Mouse (Mus musculus) neural tube, embryonic 15.5 days (tissue): ENCODE data around the gene Prrxl1. TPM values are rescaled to one million over a fixed set of nuclear protein-coding genes. Genes with fewer than 3 reads are reported as not detected.

Experiments
- ATAC-seq: fragments of 200-750 bp; cut with Nextera tagmentation; 2 replicates; pipeline ENCODE4 v1.8.0; 2017; ENCODE audit warnings: mild to moderate bottlenecking, moderate TSS enrichment, moderate library complexity; ENCODE audit not compliant: low FRiP score
- H3K27ac ChIP-seq: fragments of 300-500 bp; sonication (generic); replicated peaks from 2 replicates; pipeline ENCODE4 v1.5.1; 2015; ENCODE audit warnings: mild to moderate bottlenecking, inconsistent platforms
- H3K27me3 ChIP-seq: fragments of 300-500 bp; sonication (generic); replicated peaks from 2 replicates; pipeline ENCODE4 v1.6.1; 2015; ENCODE audit warnings: inconsistent platforms
- H3K36me3 ChIP-seq: fragments of 300-500 bp; sonication (generic); 2 replicates; pipeline ENCODE4 v1.6.1; 2015; ENCODE audit warnings: inconsistent platforms
- H3K4me1 ChIP-seq: fragments of 300-500 bp; sonication (generic); 2 replicates; pipeline ENCODE4 v1.6.1; 2015; ENCODE audit warnings: inconsistent platforms
- H3K4me2 ChIP-seq: fragments of 300-500 bp; sonication (generic); 2 replicates; pipeline ENCODE4 v1.6.1; 2015; ENCODE audit warnings: inconsistent platforms, mild to moderate bottlenecking, moderate library complexity
- H3K4me3 ChIP-seq: fragments of 300-500 bp; sonication (generic); replicated peaks from 2 replicates; pipeline ENCODE4 v1.5.1; 2015; ENCODE audit warnings: mild to moderate bottlenecking, inconsistent platforms
- H3K9ac ChIP-seq: fragments of 300-500 bp; sonication (generic); replicated peaks from 2 replicates; pipeline ENCODE4 v1.6.1; 2015; ENCODE audit warnings: mild to moderate bottlenecking, inconsistent platforms
- H3K9me3 ChIP-seq: fragments of 300-500 bp; sonication (generic); replicated peaks from 2 replicates; pipeline ENCODE4 v1.6.1; 2016; ENCODE audit warnings: inconsistent platforms
- WGBS: fragments of 180-500 bp; shearing (Covaris S2); methylation state at CpG from one replicate; pipeline ENCODE4 v1.1.7; 2015; ENCODE audit warnings: mixed read lengths; 5-methylcytosine and 5-hydroxymethylcytosine counted together
- polyA plus RNA-seq: library from polyadenylated mRNA; unstranded; fragments of >200 nt; fragmentation: Nextera tagmentation; extraction: Ambion mirVana; gene quantifications from 2 replicates; pipeline ENCODE4 v1.2.1, GENCODE M21; 2015

Gene Prrxl1
- polyA plus RNA-seq, 1 experiment from 2014 or later: 125 TPM

DNA sequence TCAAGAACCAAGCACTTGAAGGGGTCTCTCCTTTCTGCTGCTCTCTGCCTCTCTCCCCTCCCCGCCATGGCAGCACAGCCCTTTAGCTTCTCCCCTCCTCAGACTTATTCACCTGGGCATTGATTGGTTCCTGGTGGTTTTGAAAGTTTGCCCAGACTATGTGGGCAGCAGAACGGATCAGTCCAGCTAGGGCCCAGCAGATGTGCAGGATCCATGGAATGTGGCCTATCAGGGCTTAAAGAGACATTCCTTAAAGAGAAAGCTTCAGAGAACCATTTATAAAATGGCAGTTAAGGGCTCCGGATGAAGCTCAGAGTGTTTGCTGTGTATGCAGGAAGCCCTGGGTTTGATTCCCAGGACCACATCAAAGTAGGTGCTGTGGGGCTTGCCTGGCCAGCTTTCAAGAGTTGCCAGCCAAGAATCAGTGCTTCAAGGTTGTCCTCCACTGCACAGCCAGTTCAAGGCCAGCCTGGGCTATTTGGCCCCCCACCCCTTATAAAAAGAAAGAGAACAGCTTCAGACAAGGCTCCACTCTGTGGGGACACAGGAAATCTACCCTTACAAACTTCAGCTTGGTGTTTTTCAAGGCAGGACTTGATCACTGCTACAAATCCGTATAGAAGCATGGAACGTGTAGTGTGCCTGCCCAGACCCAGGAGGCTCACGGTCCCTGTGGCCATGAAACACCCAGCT is 33.8 kb downstream of the Prrxl1 start:
- no peak overlapping the region for H3K4me3 ChIP-seq
- 75% methylated on average over 6 of the region's 6 CpGs for WGBS
- H3K27me3 ChIP-seq: 0 out of 2 replicates have a peak, but pooled peaks cover 3% of the 10 kb centered on the region
- H3K9ac ChIP-seq: no peak overlapping the region
- no peak overlapping the region for H3K27ac ChIP-seq
- H3K4me1 ChIP-seq: peaks cover 9% of the 10 kb centered on the region; the same call in 1 of the 2 replicates
- no peaks in the 10 kb centered on the region for H3K9me3 ChIP-seq
- no peak for ATAC-seq
- H3K36me3 ChIP-seq: no peaks in the 10 kb centered on the region
- no peak overlapping the region for H3K4me2 ChIP-seq

DNA sequence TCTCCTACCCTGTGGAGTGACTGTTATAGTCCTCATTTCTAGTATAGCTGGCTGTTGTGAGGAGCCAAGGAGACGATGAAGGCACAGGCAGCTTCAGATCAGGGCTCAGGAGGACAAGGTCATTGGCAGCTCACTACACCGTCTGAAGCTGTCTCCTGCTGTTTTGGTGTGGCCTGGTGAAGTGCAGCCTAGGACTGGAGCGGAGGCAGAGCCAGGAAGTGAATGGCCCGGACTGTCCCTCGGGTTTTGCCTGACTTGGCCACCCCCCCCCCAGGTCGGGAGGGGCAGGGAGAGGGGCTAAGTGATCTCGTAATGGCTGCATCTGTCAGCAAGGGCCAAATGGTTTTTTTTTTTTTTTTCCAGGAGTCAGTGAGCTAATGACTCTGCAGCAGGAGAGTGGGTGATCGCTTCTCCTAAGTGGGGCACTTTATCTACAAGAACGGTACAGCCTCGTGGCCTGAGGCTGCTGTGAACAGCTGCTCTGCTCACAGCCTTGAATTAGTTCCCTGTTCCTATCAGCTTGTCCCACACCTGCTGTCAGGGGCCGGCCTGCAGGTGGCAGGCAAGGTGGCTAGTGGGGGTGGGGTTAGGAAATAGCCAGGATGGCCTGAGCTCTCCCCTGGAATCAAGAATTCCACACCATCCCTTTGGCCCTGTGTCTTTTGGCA is 34.9 kb downstream of the Prrxl1 start:
- ATAC-seq: no peak
- Histone ChIP-seq H3K4me3 (no peak overlapping the region), H3K36me3 (no peaks in the 10 kb centered on the region), H3K27me3 (0 out of 2 replicates have a peak, but pooled peaks cover 3% of the 10 kb centered on the region), H3K9ac (no peak overlapping the region), H3K4me1 (peaks cover 9% of the 10 kb centered on the region; the same call in 1 of the 2 replicates), H3K27ac (no peak overlapping the region), H3K9me3 (no peaks in the 10 kb centered on the region), H3K4me2 (no peak overlapping the region)
- 19% methylated on average over 11 of the region's 11 CpGs for WGBS

DNA sequence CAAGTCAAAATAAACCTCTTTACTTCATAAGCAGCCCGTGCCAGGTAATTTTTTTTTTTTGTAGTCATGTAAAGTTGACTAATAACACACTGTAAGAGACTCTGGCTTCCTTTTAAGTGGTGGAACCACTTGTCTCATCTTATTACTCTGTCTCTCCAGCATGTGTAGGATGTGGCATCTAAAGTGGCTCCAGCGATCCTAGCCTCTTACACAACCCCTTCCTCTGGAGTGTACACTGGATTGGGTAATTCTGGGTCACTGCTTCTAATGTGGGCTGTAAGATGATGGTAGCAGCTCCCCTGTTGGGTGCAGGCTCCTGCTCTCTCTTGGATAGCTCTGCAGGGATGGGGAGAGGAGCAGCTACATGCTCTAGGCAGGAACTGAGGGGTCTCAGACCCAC is 39.3 kb downstream of the Prrxl1 start:
- no peak for ATAC-seq
- no peak overlapping the region for H3K27ac ChIP-seq
- H3K9ac ChIP-seq: no peak overlapping the region
- no peaks in the 10 kb centered on the region for H3K36me3 ChIP-seq
- H3K9me3 ChIP-seq: no peaks in the 10 kb centered on the region
- H3K4me3 ChIP-seq: no peak overlapping the region
- 0 out of 2 replicates have a peak, but pooled peaks cover 3% of the 10 kb centered on the region for H3K27me3 ChIP-seq
- peaks cover 8% of the 10 kb centered on the region for H3K4me1 ChIP-seq
- no peak overlapping the region for H3K4me2 ChIP-seq
- WGBS: 91% methylated on average over 2 of the region's 2 CpGs

DNA sequence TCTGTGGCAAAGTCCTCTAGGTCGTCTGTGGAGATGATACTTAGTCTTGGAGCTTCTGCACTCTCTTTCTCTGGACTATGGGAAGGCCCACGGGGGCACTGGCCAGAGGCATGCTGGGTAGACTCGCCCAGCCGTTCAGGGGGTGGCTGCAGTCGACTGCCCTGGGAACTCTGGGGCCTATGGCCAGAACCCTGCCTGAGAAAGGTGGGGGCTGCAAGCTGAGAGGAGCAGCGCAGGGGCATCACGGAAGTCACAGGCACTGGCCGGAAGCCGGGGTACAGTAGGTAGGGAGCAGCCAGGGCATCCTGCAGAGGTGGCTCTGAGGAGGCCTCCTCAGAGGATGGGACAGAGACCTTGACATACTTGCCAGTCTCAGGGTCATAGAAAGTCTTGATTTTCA is 60.6 kb downstream of the Prrxl1 start:
- Histone ChIP-seq H3K9ac (no peak overlapping the region), H3K4me3 (no peak overlapping the region), H3K4me2 (no peak overlapping the region), H3K27me3 (no peaks in the 10 kb centered on the region; the same call in 1 of the 2 replicates), H3K36me3 (no peaks in the 10 kb centered on the region), H3K9me3 (no peaks in the 10 kb centered on the region), H3K27ac (no peak overlapping the region), H3K4me1 (no peaks in the 10 kb centered on the region)
- 86% methylated on average over 9 of the region's 9 CpGs for WGBS
- no peak for ATAC-seq

DNA sequence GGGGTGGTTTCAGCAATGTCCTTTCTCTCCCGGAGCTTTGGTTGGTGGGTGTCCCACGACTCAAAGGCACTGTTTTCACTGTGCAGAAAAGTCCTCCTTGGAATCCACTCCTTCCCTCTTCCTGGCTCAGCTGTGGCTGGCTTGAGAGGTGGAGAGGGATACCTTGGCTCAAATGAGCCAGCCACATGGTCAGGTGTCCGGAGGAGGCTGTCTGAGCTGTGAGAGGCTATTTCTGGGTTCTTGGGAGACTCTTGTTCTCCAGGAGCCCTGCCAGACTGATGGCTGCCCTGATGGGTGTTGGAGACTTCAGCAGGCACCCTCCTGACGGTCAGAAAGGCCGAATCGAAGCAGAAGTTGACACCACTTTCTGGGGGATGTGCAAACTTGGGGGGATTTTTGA is 63.9 kb downstream of the Prrxl1 start:
- Histone ChIP-seq H3K4me2 (no peak overlapping the region), H3K27ac (no peak overlapping the region), H3K9me3 (no peaks in the 10 kb centered on the region), H3K4me1 (no peaks in the 10 kb centered on the region), H3K9ac (no peak overlapping the region), H3K4me3 (no peak overlapping the region), H3K36me3 (no peaks in the 10 kb centered on the region), H3K27me3 (no peaks in the 10 kb centered on the region; the same call in 1 of the 2 replicates)
- no peak for ATAC-seq
- WGBS: 90% methylated on average over 6 of the region's 6 CpGs

DNA sequence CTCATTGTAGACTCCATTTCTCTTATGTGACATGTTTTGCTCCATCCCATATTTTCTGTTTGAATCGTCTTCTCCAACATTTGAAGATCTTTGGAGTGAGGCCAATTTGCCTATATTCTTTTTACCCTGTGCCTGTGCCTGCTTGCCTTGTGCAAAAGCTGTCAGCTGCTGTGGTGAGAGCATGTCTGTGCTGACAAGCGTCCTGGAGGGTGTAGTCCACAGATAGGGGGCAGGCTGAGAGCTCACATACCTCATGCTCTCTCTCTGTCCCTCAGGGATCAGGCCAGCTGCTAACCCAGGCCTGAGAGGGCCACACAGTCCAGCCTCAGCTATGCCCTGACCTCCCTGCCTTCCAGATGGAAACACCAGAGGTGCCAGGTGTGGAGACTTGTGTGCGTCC is 74.0 kb downstream of the Prrxl1 start:
- no peaks in the 10 kb centered on the region for H3K4me1 ChIP-seq
- H3K36me3 ChIP-seq: no peaks in the 10 kb centered on the region
- H3K27ac ChIP-seq: no peak overlapping the region
- H3K4me3 ChIP-seq: no peak overlapping the region
- no peak for ATAC-seq
- 63% methylated on average over 3 of the region's 3 CpGs for WGBS
- H3K4me2 ChIP-seq: no peak overlapping the region
- no peak overlapping the region for H3K9ac ChIP-seq
- H3K27me3 ChIP-seq: no peaks in the 10 kb centered on the region; the same call in 1 of the 2 replicates
- H3K9me3 ChIP-seq: no peaks in the 10 kb centered on the region

DNA sequence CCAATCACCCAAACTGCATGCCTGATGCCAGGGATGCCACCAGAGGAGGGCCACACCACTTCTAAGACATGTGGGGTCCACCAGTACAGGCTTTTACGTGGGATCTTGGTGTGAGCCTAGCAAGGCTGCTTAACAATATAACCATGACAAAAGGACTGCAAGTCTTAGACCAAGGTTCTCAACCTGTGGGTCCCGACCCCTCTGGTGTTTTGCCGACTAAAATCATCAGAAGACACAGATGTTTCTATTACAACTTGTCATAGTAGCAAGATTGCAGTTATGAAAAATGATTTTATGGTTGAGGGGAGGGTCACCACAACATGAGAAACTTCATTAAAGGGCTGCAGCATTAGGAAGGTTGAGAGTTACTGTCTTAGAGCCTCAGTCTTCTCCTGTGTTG is 79.4 kb downstream of the Prrxl1 start:
- H3K9ac ChIP-seq: no peak overlapping the region
- no peak overlapping the region for H3K27ac ChIP-seq
- H3K4me1 ChIP-seq: peaks cover 8% of the 10 kb centered on the region
- no peak overlapping the region for H3K4me3 ChIP-seq
- H3K27me3 ChIP-seq: no peaks in the 10 kb centered on the region; the same call in 1 of the 2 replicates
- no peaks in the 10 kb centered on the region for H3K9me3 ChIP-seq
- H3K4me2 ChIP-seq: no peak overlapping the region
- WGBS: 75% methylated on average over 3 of the region's 3 CpGs
- no peaks in the 10 kb centered on the region for H3K36me3 ChIP-seq
- no peak for ATAC-seq

DNA sequence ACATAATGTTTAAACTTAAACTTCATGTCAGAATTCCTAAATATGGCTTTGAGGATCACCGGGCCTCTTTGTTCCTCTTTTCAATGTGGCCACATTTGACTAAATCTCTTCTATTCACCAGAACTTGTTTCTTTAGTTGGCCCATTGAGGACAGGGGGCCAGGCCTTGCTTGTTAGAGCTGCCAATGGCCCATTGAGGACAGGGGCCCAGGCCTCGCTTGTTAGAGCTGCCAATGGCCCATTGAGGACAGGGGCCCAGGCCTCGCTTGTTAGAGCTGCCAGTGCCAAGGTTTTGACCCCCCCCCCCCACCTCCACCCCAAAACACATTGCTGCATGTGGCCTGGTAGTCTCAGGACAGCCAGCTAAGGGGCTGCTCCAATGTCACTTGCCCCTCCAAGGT is 82.4 kb downstream of the Prrxl1 start:
- no peak overlapping the region for H3K4me2 ChIP-seq
- peaks cover 19% of the 10 kb centered on the region for H3K4me1 ChIP-seq
- H3K4me3 ChIP-seq: no peak overlapping the region
- ATAC-seq: no peak
- no peaks in the 10 kb centered on the region for H3K36me3 ChIP-seq
- H3K9ac ChIP-seq: no peak overlapping the region
- no peak overlapping the region for H3K27ac ChIP-seq
- H3K9me3 ChIP-seq: no peaks in the 10 kb centered on the region
- 53% methylated on average over 3 of the region's 3 CpGs for WGBS
- no peaks in the 10 kb centered on the region; the same call in 1 of the 2 replicates for H3K27me3 ChIP-seq

DNA sequence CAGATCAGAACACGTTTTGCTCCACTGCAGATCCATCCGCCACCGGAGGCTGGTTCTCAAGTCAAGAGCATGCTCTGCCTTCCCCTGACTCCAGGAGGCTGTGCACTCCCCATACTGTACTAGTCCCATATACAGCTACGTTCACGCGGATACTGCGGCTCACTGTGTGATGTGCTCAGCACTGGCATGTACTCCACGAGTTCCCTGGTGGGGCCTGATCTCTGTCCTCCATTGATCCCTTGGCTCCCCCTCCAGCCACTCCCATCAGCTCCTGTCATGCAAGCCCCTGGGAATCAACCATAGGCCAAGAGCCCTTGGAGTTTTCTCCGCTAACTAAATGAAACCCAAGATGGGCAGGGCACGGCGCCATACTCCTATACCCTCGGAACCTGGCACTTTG is 83.3 kb downstream of the Prrxl1 start:
- H3K27ac ChIP-seq: no peak overlapping the region
- H3K4me3 ChIP-seq: no peak overlapping the region
- H3K4me2 ChIP-seq: no peak overlapping the region
- H3K36me3 ChIP-seq: no peaks in the 10 kb centered on the region
- H3K27me3 ChIP-seq: no peaks in the 10 kb centered on the region
- H3K4me1 ChIP-seq: peaks cover 19% of the 10 kb centered on the region
- WGBS: 95% methylated on average over 12 of the region's 12 CpGs
- H3K9me3 ChIP-seq: no peaks in the 10 kb centered on the region
- no peak overlapping the region for H3K9ac ChIP-seq
- ATAC-seq: no peak

DNA sequence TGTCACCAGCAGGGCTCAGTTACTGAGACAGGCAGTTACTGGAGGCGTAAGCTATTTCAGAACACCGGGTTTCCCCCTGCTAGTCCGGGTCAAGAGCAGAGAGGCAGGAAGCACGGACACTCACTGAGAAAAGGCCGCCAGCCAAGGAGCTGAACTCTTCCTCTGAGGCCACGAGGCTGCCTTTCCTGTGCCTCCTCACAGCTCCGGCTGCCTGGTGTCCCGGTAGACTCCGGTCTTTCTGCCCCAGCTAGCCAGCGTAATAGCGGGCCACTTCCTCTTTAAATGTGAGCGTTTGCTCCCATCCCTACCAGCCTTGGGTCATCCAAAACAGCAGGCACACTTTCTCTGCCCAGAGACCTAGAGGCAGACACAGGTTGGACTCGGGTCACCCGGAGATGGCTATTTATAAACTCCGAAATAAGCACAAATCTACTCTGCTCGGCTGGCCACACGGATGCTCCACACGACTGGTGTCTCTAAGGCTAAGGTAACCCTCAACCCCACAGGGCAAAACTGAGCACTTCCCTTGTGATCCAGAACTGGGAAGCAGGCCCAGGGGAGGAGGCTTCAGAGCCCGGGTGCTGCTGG is 84.1 kb downstream of the Prrxl1 start:
- ATAC-seq: no peak

DNA sequence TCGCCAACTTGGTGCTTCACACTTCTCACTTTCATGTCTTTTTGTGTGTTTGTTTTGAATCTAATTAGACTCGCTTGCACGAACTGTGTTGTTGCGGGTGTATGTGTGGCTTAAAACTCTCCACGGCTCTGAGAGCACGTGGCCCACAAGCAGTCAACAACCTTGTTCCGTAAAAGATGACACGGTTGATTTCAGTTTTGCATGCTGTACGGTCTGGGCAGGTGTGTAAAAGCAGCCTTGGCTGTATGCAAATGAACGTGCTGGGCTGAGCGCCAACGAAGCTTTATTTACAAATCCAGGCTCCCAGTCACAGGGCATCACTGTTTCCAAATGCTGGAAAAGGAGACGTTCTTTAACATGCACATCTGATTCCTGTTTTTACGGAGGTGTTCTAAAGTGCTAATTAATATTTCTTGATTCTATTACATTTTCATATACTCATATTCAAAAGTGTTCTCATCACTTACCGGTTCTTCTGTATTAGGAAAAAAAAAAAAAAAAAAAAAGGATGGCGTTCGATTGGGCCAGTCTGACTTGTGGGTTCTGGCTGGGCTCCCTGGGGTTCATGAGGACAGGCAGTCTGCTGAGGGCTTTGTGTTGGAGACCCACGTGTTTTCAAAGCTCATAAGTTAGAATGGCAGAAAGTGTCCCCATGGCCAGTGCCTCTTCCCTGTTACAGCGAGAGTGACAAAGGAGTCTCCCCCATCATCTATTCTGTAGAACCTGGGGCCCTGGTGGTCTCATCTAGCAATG is 85.0 kb downstream of the Prrxl1 start:
- no peak overlapping the region for H3K27ac ChIP-seq
- H3K27me3 ChIP-seq: no peaks in the 10 kb centered on the region
- no peak overlapping the region for H3K9ac ChIP-seq
- H3K4me1 ChIP-seq: peaks cover 19% of the 10 kb centered on the region
- H3K4me3 ChIP-seq: no peak overlapping the region
- 28% methylated on average over 19 of the region's 19 CpGs for WGBS
- H3K9me3 ChIP-seq: no peaks in the 10 kb centered on the region
- peak overlapping the region; percentile 20 for H3K4me2 ChIP-seq
- ATAC-seq: peak; percentile 38; the same call in 1 of the 2 replicates
- no peaks in the 10 kb centered on the region for H3K36me3 ChIP-seq

More for the DNA sequence above, 84.1 kb downstream of the Prrxl1 start:
- H3K4me2 ChIP-seq: peak overlapping the region; percentile 20; the same call in 1 of the 2 replicates
- H3K27me3 ChIP-seq: no peaks in the 10 kb centered on the region
- no peaks in the 10 kb centered on the region for H3K36me3 ChIP-seq
- H3K27ac ChIP-seq: no peak overlapping the region
- H3K9me3 ChIP-seq: no peaks in the 10 kb centered on the region
- H3K4me3 ChIP-seq: no peak overlapping the region
- no peak overlapping the region for H3K9ac ChIP-seq
- peaks cover 19% of the 10 kb centered on the region for H3K4me1 ChIP-seq
- 54% methylated on average over 19 of the region's 19 CpGs for WGBS
